Mouse (Mus musculus) kidney, postnatal 14 days (tissue): ENCODE measurements around the gene Tmem150a.

Experiments
- DNase-seq: peaks from one replicate; pipeline ENCODE4 v3.0.0; 2022; ENCODE audit warnings: mixed read lengths

Tmem150a gene

GRCm38 (mm10) chr6:72374820-72375563 lies 19.7 kb downstream of the Tmem150a start:
- DNase-seq: no peak

- no peak for DNase-seq
These were observed 23.4 kb downstream of the Tmem150a start for GRCm38 (mm10) chr6:72378510-72379234.

- DNase-seq: peak; percentile 62
These were observed 24.3 kb downstream of the Tmem150a start for GRCm38 (mm10) chr6:72379377-72380130.

GRCm38 (mm10) chr6:72380131-72380770 lies 25.0 kb downstream of the Tmem150a start, which contains the start of gene Vamp5:
TSS of gene Vamp5 (minus strand) at chr6:72380468.
- peak; percentile 91 for DNase-seq

- DNase-seq: no peak
These were observed 27.2 kb downstream of the Tmem150a start for GRCm38 (mm10) chr6:72382494-72382893.

- DNase-seq: no peak
These were observed 28.0 kb downstream of the Tmem150a start for GRCm38 (mm10) chr6:72383142-72383820.

- no peak for DNase-seq
These were observed 28.7 kb downstream of the Tmem150a start for GRCm38 (mm10) chr6:72383952-72384351.

GRCm38 (mm10) chr6:72385258-72385657 lies 30.0 kb downstream of the Tmem150a start:
- DNase-seq: no peak

- DNase-seq: no peak
These were observed 31.3 kb downstream of the Tmem150a start for GRCm38 (mm10) chr6:72386561-72386960.

GRCm38 (mm10) chr6:72387816-72388215 lies 32.6 kb downstream of the Tmem150a start:
- DNase-seq: no peak

GRCm38 (mm10) chr6:72388266-72388665 lies 33.0 kb downstream of the Tmem150a start:
- no peak for DNase-seq

GRCm38 (mm10) chr6:72388791-72389329 lies 33.6 kb downstream of the Tmem150a start:
- DNase-seq: no peak

GRCm38 (mm10) chr6:72389471-72389940 lies 34.3 kb downstream of the Tmem150a start:
- DNase-seq: peak; percentile 56

GRCm38 (mm10) chr6:72389941-72390771 lies 34.9 kb downstream of the Tmem150a start, which contains the start of gene Vamp8:
TSS of gene Vamp8 (minus strand) at chr6:72390703.
- peak; percentile 93 for DNase-seq

- DNase-seq: peak; percentile 95
These were observed 35.7 kb downstream of the Tmem150a start for GRCm38 (mm10) chr6:72390795-72391521.

GRCm38 (mm10) chr6:72392341-72392740 lies 37.1 kb downstream of the Tmem150a start:
- no peak for DNase-seq

GRCm38 (mm10) chr6:72396837-72397251 lies 41.6 kb downstream of the Tmem150a start:
- DNase-seq: no peak

- DNase-seq: no peak
These were observed 44.7 kb downstream of the Tmem150a start for GRCm38 (mm10) chr6:72399967-72400366.

GRCm38 (mm10) chr6:72401875-72402274 lies 46.6 kb downstream of the Tmem150a start:
- DNase-seq: peak; percentile 85

- DNase-seq: no peak
These were observed 50.1 kb downstream of the Tmem150a start for GRCm38 (mm10) chr6:72405356-72405755.
